Mouse (Mus musculus): ENCODE results near the gene Zfp362. TPM values are rescaled to one million over a fixed set of nuclear protein-coding genes. Genes with fewer than 3 reads are reported as not detected.
A peak's percentile ranks its signal among the peaks of the same experiment; 100 is the strongest.

Gene Zfp362
- polyA plus RNA-seq, 1 experiment, result 25.9 TPM

DNA sequence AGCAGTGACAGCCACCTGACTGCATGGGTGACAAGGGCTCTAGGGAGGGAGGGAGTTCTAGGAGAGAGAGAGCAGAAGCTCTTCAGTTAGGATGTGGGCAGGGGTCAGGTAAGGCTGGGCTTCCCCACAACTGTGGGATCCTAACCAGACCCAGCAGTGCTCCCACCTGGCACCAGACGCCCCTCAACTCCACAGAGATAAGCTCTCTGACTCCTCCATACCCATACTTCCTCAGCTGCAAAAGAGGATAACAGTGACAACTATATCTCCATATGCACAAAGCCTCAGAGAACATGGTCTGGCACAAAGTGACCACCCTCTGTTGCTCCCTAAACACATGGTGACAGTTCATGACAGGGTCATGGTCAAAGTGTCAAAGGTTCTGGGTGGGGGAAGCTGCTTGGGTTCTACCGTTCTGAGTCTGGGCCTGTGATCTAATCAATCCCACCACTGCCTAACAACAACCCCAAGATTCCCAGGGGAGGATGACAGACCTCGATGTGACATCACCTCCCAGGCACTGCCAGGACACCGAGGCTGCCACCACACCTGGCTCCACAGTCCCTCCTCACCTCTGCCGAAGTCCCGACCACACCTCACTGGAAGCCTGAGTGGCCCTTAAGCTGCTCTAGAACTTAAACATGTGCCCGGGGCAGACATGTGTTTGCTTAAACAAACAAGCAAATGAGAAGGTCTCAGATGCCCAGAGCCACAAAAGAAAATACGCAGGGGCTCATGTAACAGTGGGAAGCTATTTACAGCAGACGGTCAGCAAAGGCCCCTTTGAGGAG is 4.0 kb downstream of the Zfp362 start:
- no peak for DNase-seq (ENCODE audit: low read depth)

DNA sequence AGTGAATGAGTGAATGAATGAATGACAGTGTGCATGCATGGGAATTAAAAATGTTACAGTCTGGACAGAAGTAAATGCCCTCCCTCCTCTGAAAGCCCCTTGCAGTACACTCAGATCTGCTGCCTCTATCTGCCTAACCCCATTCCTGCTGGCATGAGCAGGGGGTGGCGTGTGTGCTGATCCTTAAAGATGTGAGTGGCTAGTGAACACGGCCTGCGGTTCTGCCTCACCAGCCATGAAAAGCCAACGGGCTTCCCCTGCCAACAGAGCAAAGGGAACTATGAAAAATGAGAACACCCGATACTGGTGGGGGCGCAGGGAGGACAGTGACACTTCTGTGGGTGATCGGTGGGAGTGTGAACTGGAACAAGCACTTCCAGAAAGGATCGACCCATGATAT is 9.1 kb downstream of the Zfp362 start:
- no peak for DNase-seq (ENCODE audit: low read depth)

DNA sequence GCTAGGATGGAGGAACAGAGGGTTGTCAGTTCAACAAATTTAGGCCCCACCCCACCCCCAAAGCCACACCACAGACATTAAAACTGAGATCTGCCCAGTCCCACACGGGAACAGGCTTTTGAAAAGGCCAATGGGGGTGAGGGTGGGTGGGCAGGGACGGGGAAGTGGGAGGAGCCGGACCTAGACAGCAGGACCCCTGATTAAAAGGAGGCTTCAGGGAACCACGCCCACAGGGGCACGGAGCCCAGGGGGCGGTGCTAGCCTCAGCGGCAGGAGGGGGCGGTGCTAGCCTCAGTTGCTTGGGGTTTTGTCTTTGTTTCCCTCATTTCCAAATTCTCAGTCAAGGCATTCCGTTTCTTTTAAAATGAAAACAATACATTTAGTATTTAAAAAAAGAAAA is 10.2 kb downstream of the Zfp362 start:
- DNase-seq (ENCODE audit: low read depth), result no peak

DNA sequence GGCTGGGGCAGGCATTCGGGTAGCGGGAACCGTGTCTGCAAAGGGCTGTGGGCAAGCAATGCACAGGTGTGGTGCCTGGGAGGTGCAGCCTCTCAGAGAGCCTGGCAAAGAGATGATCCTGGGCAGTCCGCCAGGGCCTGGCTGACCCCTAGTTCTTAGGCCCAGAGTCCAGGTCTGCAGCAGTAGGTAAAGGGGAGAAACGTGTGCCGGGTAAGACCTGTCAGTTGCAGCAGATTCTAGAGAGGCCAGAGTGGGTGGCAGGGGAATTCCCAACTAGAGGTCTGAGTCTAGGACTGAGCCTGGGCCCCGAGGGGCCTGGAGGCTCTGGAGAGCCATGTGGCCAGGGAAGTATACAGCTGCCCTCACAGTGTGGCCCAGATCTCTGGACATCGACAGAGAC is 11.6 kb downstream of the Zfp362 start:
- DNase-seq (ENCODE audit: low read depth), result no peak

GRCm38 (mm10) chr4:128793710-128794109 is 12.1 kb downstream of the Zfp362 start:
- DNase-seq (ENCODE audit: low read depth), result no peak

GRCm38 (mm10) chr4:128789646-128790045 is 16.2 kb downstream of the Zfp362 start:
- DNase-seq (ENCODE audit: low read depth), result no peak

- no peak for DNase-seq (ENCODE audit: low read depth)
These were observed 17.7 kb downstream of the Zfp362 start for GRCm38 (mm10) chr4:128788108-128788507.

GRCm38 (mm10) chr4:128787023-128787939 is 18.6 kb downstream of the Zfp362 start:
- no peak for DNase-seq (ENCODE audit: low read depth)

DNA sequence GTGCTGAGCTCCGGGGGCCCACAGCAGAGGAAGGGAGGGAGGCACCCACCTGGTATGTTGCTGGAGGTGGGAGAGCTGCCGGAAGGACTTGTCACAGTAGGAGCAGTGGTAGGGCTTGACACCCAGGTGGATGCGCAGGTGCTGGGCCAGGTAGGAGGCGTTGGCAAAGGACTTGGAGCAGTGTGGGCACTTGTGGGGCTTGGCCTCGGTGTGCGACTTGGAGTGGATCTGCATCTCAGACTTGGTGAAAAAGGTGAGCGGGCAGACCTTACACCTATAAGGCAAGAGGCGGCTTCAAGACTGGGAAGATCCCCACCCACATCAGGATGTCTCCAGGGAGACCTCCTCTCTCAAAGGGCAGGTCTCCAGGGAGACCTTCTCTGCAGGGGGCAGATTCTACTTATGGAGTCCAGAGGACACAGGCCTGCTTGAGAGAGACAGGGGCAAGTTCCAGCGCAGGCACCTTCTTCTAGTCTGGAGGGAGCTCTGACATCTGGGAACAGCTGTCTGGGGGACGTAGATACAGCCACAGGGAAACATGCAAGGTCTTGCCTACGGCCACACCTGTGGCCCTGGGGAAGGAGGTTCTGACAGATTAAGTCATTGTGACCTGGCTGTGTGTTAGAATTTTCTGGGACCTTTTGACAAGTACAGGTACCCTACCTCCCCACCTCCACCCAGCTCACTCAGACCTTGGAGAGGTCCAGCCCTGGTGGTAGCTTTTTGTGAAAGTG is 19.8 kb downstream of the Zfp362 start:
- DNase-seq (ENCODE audit: low read depth), result no peak

DNA sequence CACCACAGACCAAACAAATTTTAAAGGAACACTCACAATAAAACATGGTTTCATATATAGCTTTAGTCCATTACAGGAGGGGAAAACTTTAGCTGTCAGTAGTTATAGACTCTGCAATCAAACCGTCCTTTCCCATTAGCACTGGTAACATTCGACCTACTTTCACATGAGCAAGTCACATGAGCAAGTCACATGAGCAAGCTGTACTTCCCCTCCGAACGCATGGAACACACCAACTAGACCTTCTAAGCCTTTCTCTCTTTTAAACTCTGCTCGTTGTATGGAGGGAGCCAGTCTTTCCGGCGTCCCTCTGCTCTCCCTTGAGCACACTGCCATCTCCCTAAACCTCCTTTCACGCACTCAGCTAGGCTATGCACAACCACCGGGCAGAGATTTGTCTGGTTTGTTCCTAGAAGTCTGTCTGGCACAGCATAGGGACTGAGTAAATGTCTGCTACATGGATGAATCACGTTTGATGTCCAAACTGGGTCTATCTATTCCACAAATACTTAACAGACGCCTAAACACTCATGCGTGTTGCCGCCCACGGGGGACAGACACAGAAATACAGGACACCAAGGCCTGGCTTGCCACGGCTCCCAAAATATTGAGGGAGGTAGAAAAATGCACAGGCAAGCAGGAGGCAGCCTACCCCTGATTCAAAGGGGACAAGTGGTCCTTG is 20.8 kb downstream of the Zfp362 start:
- no peak for DNase-seq (ENCODE audit: low read depth)

- DNase-seq (ENCODE audit: low read depth), result no peak
These were observed 23.2 kb downstream of the Zfp362 start for GRCm38 (mm10) chr4:128782645-128783044.

DNA sequence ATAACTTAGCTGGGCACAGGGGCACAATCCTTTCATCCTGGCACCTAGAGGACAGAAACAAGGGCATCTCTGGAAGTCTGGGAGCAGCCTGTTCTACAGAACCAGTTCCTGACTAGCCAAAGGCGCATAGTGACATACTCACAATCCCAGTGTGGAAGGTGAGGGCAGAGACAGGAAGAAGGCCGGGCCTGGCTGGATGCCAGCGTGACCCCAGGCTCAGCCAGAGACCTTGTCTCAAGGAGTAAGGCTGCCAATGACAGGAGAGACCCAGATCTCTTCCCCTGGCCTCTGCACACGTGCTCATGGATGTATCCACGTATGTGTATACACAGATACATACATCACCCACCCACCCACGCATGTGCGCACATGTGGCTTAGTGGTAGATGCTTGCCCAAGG is 23.8 kb downstream of the Zfp362 start:
- DNase-seq (ENCODE audit: low read depth), result no peak

- no peak for DNase-seq (ENCODE audit: low read depth)
These were observed 28.3 kb downstream of the Zfp362 start for GRCm38 (mm10) chr4:128777593-128777992.

- DNase-seq (ENCODE audit: low read depth), result peak; percentile 94
These were observed 29.1 kb downstream of the Zfp362 start for GRCm38 (mm10) chr4:128776568-128777289.

GRCm38 (mm10) chr4:128774467-128774866 is 31.4 kb downstream of the Zfp362 start:
- no peak for DNase-seq (ENCODE audit: low read depth)

DNA sequence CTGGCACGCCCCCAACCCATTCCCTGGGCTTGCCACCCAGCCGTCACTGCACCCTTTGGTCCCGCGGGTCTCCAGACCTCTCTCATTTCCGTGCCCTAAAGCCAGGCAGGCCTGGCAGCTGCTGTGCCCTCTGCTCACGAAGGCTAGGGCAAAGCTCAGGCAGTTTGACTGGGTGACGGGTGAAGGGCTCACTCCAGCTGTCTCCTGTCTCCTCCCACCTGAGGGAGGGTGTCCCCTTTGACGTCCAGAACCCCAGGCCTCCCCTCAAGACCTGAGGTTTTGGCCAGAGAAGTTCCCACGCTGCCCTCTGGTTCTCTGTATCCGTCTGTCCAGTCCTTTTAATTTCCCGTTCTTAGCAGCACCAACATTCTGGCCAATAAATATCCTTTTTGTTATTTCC is 32.0 kb downstream of the Zfp362 start:
- DNase-seq (ENCODE audit: low read depth), result no peak

- DNase-seq (ENCODE audit: low read depth), result no peak
These were observed 35.1 kb downstream of the Zfp362 start for GRCm38 (mm10) chr4:128770698-128771097.

DNA sequence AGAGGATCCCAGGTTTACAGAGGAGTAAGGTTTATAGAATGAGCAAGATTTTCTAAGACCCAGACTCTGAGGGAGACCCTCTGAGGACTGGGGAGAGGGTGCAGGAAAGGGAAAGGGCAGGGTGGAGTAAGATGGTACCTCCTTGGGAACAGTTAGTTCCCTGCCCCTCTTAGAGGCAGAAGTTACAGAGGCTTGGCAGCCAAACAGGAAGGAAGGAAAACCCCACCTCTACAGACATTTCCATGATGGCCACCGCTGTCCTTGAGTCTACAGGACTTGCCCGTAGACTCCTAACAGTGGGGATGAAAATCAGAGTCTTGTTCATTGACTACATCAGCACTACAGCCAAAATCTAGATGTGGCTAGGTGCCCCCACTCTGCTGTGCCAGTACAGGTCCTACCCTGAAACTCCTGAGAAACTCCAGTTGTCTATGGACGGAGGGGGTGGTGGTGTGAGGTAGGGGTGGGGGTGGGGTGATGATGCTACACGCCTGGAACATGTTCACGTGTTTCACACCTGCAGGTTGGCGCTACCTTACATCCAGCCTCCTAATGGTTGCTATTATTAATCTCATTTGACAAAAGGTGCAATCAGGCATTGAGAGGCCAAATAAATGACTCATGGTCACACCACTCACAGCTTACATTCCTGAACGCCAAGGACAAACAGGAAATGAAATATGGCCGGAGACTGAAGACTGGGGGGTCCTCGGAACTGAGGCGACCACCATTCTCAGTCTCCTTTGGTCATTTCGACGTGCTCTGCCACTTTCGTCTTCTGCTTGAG is 36.1 kb downstream of the Zfp362 start:
- DNase-seq (ENCODE audit: low read depth), result no peak

GRCm38 (mm10) chr4:128768120-128768519 is 37.7 kb downstream of the Zfp362 start:
- DNase-seq (ENCODE audit: low read depth), result no peak

- DNase-seq (ENCODE audit: low read depth), result no peak
These were observed 38.9 kb downstream of the Zfp362 start for GRCm38 (mm10) chr4:128766929-128767328.

All from gonadal fat pad, adult 2 months (tissue).